12 mouse cellular contexts compared by ENCODE assay signal in genomic region chr15:4648626-4649025, GRCm38 (mm10).
"Had no signal": no experiment of that assay in that cellular context is flagged by ENCODE, and none has a peak within 500 bp of the region (broad histone marks: within the 10 kb centered on the region; RNA-seq: fewer than 3 reads in every experiment).

No protein-coding gene starts in this region.

- H3K9me3 ChIP-seq: limb, embryonic 13.5 days; neural tube, embryonic 13.5 days had no signal

- DNase-seq: kidney, adult 18-20 months; kidney, postnatal 10 days; kidney, postnatal 4 days; left cerebral cortex, postnatal 4 days; lung, adult 18-20 months; right cerebral cortex, adult 18-20 months; thymus, postnatal 14 days had no signal

- H3K9ac ChIP-seq: limb, embryonic 13.5 days; liver, embryonic 14.5 days; neural tube, embryonic 13.5 days had no signal

- H3K4me3 ChIP-seq: layer of hippocampus, adult 2 months; limb, embryonic 13.5 days; neural tube, embryonic 13.5 days had no signal

- H3K4me2 ChIP-seq: limb, embryonic 13.5 days; neural tube, embryonic 13.5 days had no signal

- H3K4me1 ChIP-seq: limb, embryonic 13.5 days; neural tube, embryonic 13.5 days had no signal

- H3K36me3 ChIP-seq: limb, embryonic 13.5 days; neural tube, embryonic 13.5 days had no signal

- H3K27me3 ChIP-seq: limb, embryonic 13.5 days; neural tube, embryonic 13.5 days had no signal

- H3K27ac ChIP-seq: layer of hippocampus, adult 2 months; limb, embryonic 13.5 days; liver, embryonic 14.5 days; neural tube, embryonic 13.5 days; stomach, postnatal 0 days had no signal
